Mouse (Mus musculus): ENCODE measurements around the gene Yeats4.

DNA sequence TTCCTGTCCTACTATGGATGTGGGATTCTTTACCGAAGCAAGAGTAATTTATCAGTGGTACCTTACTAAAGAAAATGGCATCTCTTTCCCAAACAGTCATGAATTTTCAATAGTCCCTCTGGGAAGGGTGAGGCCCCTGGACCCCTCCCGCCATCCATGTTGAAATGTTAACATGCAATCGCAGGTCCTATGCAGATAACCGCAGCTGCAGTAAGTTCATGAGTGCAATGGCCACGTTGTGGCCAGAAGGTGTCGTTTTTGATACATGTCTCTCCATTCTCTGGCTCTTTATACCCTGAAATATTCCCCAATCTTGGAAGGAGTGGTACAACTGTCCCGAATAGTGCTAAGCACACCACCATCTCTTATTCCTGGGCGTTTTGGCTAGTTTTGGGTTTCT is 787 bp upstream of the Yeats4 start:
- no peak for TF ChIP-seq CTCF (IDR thresholded peaks at IDR 0.05; ENCODE audit: low read depth, low read length)
- TF ChIP-seq EP300 (IDR thresholded peaks at IDR 0.05; ENCODE audit: insufficient read depth, low read depth, low read length) = no peak
